Mouse (Mus musculus) ES-E14 (cell line): ENCODE measurements around the gene Ascc1.

ENCODE experiments used
- CHD2 ChIP-seq: IDR thresholded peaks from 2 replicates; pipeline ENCODE4 v1.6.1; 2014; ENCODE audit warnings: mild to moderate bottlenecking, low read depth, low read length, inconsistent platforms
- MAFK ChIP-seq: IDR thresholded peaks from 2 replicates; pipeline ENCODE4 v1.6.1; 2014; ENCODE audit warnings: mild to moderate bottlenecking, low read depth, low read length, inconsistent platforms; ENCODE audit not compliant: insufficient read depth
- ZC3H11A ChIP-seq: IDR thresholded peaks from 2 replicates; pipeline ENCODE4 v1.6.1; 2012; ENCODE audit warnings: low read depth, mild to moderate bottlenecking, inconsistent platforms, low read length, borderline replicate concordance
- ZNF384 ChIP-seq: IDR thresholded peaks from 2 replicates; pipeline ENCODE4 v1.6.1; 2012; ENCODE audit warnings: low read depth, low read length, inconsistent platforms

GRCm38 (mm10) chr10:60095558-60095957 is 93.0 kb downstream of the Ascc1 start:
- TF ChIP-seq ZC3H11A (no peak), CHD2 (no peak), ZNF384 (no peak), MAFK (no peak)
